8 mouse cellular contexts compared by ENCODE assay signal in the genomic region with DNA sequence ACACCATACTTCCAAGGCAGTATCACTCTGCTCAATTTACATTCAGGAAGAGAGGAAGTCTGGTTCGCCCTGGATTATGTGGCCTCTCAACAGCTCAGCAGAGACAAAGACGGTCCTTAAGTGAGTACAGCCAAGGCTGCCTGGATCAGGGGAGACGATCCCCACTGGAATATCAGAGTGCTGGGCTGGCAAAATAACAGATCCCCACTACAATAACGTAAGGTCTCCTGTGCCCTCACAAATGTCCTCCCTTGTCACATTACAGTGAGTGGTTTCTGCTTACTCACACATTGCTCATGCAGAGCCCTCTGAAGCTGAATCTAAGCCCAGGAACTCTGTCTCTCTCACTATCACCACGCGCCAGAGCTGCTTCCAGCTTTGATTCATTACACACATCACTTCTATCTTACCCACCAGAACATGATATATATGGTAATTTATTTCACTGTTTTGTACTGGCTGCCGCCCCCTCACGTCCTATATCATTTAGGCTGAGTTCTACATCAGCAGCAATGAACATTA.
DNase-seq lines count a peak whose midpoint lies in the region; ATAC-seq and TF ChIP-seq lines count a peak whose summit lies in the region.
"Had no signal": no experiment of that assay in that cellular context is flagged by ENCODE, and none has a peak within 500 bp of the region (broad histone marks: within the 10 kb centered on the region; RNA-seq: fewer than 3 reads in every experiment).

No protein-coding gene starts in this region.

- 0 out of 2 replicates have a peak, but pooled peaks cover 4% of the 10 kb centered on the region for H3K4me1 ChIP-seq in G1E (ENCODE audit: insufficient read depth, low read depth, low read length)
- no peaks in the 10 kb centered on the region for H3K4me1 ChIP-seq in hindbrain, embryonic 16.5 days (ENCODE audit: control insufficient read depth, insufficient read depth, low read depth, low read length)
- no peaks in the 10 kb centered on the region for H3K4me1 ChIP-seq in intestine, postnatal 0 days (replicated peaks; ENCODE audit: control insufficient read depth, insufficient read depth, low read length)
- H3K4me1 ChIP-seq: limb, embryonic 13.5 days had no signal

- H3K27ac ChIP-seq in hindbrain, embryonic 16.5 days (ENCODE audit: low read depth, low read length): peak overlapping the region; percentile 51; the same call in 1 of the 2 replicates
- H3K27ac ChIP-seq in intestine, postnatal 0 days (ENCODE audit: low read depth, low read length): no peak overlapping the region
- H3K27ac ChIP-seq: limb, embryonic 13.5 days had no signal

- 0 out of 2 replicates have a peak, but pooled peaks have one; percentile 19 for ATAC-seq in G1E (ENCODE audit: extremely low read depth, insufficient number of reproducible peaks, low FRiP score, poor library complexity, severe bottlenecking)
- peak; percentile 92 for ATAC-seq in hindbrain, embryonic 16.5 days
- no peak for ATAC-seq in intestine, postnatal 0 days

- WGBS in hindbrain, embryonic 16.5 days: 54% methylated on average over 8 of the region's 8 CpGs
- 55% methylated on average over 8 of the region's 8 CpGs for WGBS in intestine, postnatal 0 days

- H3K36me3 ChIP-seq in G1E (replicated peaks) (no peaks in the 10 kb centered on the region), myocyte (ENCODE audit: control insufficient read depth, insufficient read depth) (no peaks in the 10 kb centered on the region)
- no peaks in the 10 kb centered on the region for H3K36me3 ChIP-seq in hindbrain, embryonic 16.5 days (ENCODE audit: control insufficient read depth, insufficient read depth, low read length)
- no peaks in the 10 kb centered on the region for H3K36me3 ChIP-seq in intestine, postnatal 0 days (ENCODE audit: control insufficient read depth, insufficient read depth)
- H3K36me3 ChIP-seq: limb, embryonic 13.5 days had no signal

- no peak overlapping the region for H3K4me3 ChIP-seq in G1E (ENCODE audit: low read depth, low read length)
- no peak overlapping the region for H3K4me3 ChIP-seq in hindbrain, embryonic 16.5 days (ENCODE audit: low read length)
- H3K4me3 ChIP-seq in myocyte: no peak overlapping the region
- H3K4me3 ChIP-seq in intestine, postnatal 0 days (ENCODE audit: low read depth, low read length): no peak overlapping the region
- H3K4me3 ChIP-seq: limb, embryonic 13.5 days had no signal

- H3K27me3 ChIP-seq in G1E (ENCODE audit: insufficient read depth, low read length) (no peaks in the 10 kb centered on the region), myocyte (ENCODE audit: control insufficient read depth, insufficient read depth, insufficient read length) (no peaks in the 10 kb centered on the region)
- no peaks in the 10 kb centered on the region for H3K27me3 ChIP-seq in hindbrain, embryonic 16.5 days (replicated peaks; ENCODE audit: control insufficient read depth, insufficient read depth, low read length)
- no peaks in the 10 kb centered on the region for H3K27me3 ChIP-seq in intestine, postnatal 0 days (replicated peaks; ENCODE audit: control insufficient read depth, insufficient read depth, low read length)
- H3K27me3 ChIP-seq: limb, embryonic 13.5 days had no signal

- H3K9me3 ChIP-seq in G1E (replicated peaks): no peaks in the 10 kb centered on the region
- no peaks in the 10 kb centered on the region for H3K9me3 ChIP-seq in hindbrain, embryonic 16.5 days (ENCODE audit: control insufficient read depth, low read length)
- no peaks in the 10 kb centered on the region for H3K9me3 ChIP-seq in intestine, postnatal 0 days (ENCODE audit: control insufficient read depth)
- H3K9me3 ChIP-seq: limb, embryonic 13.5 days had no signal

- no peak overlapping the region for H3K4me2 ChIP-seq in hindbrain, embryonic 16.5 days (ENCODE audit: low read length)
- H3K4me2 ChIP-seq in myocyte (ENCODE audit: low read depth): peak overlapping the region; percentile 74
- H3K4me2 ChIP-seq in intestine, postnatal 0 days (replicated peaks; ENCODE audit: low read depth): no peak overlapping the region
- H3K4me2 ChIP-seq: limb, embryonic 13.5 days had no signal

- no peaks in the 10 kb centered on the region for H3K79me2 ChIP-seq in myocyte (ENCODE audit: control insufficient read depth, insufficient read depth)

- TF ChIP-seq CTCF in G1E (IDR thresholded peaks at IDR 0.05; ENCODE audit: low read depth, low read length): no peak
- TF ChIP-seq CTCF in intestine, postnatal 0 days (IDR thresholded peaks at IDR 0.05; ENCODE audit: low read depth): no peak

- no peak overlapping the region for H3K9ac ChIP-seq in hindbrain, embryonic 16.5 days (ENCODE audit: low read depth, low read length)
- H3K9ac ChIP-seq in intestine, postnatal 0 days (ENCODE audit: low read depth, low read length): no peak overlapping the region
- H3K9ac ChIP-seq: limb, embryonic 13.5 days had no signal

- no peak overlapping the region for H3ac ChIP-seq in myocyte (ENCODE audit: control insufficient read depth, insufficient read length)

- TF ChIP-seq POLR2A in myocyte (IDR thresholded peaks at IDR 0.05; ENCODE audit: insufficient read length, low read depth): no peak

- DNase-seq in G1E (ENCODE audit: low spot score): no peak
- peak; percentile 48 for DNase-seq in adrenal gland, postnatal 14 days
- DNase-seq in cerebellum, postnatal 25 days: no peak
- DNase-seq in kidney, postnatal 25 days: no peak

TF ChIP-seq in myocyte, 11 proteins besides CTCF, POLR2A, EP300 and RAD21:
- TF ChIP-seq TCF12 (IDR thresholded peaks at IDR 0.05; ENCODE audit: insufficient read depth, poor library complexity, severe bottlenecking) (no peak), POLR2AphosphoS2 (IDR thresholded peaks at IDR 0.05; ENCODE audit: insufficient read length, low read depth) (no peak), REST (IDR thresholded peaks at IDR 0.05; ENCODE audit: insufficient read depth, insufficient read length) (no peak), CEBPB (IDR thresholded peaks at IDR 0.05; ENCODE audit: insufficient read depth, poor library complexity, severe bottlenecking) (no peak), E2F4 (IDR thresholded peaks at IDR 0.05; ENCODE audit: insufficient read depth) (no peak), MYOG (IDR thresholded peaks at IDR 0.05; ENCODE audit: control insufficient read depth in 1 of 3, insufficient read depth in 1 of 3, insufficient read length in 2 of 3, low read depth in 2 of 3) (no peak), MAX (IDR thresholded peaks at IDR 0.05; ENCODE audit: low read depth) (no peak), MYOD1 (IDR thresholded peaks at IDR 0.05; ENCODE audit: control insufficient read depth in 1 of 3, insufficient read length in 2 of 3, low read depth in 2 of 3) (no peak)
